Mouse (Mus musculus): ENCODE results near the gene Ptar1.

The Ptar1 gene

DNA sequence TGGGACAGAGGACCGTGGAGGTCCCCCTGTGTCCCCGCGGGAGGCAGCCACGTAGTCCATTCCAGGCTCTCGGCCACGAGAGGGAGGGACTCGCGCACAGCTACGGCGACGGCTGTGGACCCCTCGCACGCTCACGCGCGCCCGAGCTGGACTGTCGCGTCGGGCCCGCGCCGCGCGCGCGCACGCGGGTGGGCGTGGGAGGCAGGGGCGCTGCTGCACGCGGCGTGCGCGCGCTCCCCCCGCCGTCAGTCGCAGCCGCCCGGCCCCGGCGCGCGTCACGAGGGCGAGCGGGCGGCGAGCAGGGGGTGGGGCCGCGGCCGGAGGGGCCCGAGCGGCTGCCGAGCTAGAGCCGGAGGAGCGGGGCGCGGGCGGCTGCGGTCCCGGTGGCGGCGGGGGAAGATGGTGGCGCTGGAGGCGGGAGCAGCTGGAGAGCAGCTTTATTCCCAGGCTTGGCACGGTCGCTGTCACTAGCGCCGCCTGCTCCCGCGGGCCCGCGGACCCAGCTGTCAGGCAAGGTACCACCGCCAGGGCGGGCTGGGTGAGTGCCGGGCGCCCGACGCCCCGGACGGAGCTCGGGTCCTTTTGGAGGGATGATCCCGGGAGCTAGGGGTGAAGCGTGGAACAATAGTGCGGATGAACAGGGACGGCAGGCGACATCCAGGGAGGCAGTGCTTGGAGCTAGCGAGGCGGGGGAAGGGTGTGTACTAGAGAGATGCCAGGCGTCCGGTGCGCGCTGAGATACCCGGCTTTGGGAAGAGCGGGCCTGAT lies 71.5 kb downstream of the Ptar1 start, which contains the start of gene Apba1:
TSS of gene Apba1 (plus strand) at position 334 of the 768 bp plus-strand sequence.
- DNase-seq, result peak; percentile 79 to 84

DNA sequence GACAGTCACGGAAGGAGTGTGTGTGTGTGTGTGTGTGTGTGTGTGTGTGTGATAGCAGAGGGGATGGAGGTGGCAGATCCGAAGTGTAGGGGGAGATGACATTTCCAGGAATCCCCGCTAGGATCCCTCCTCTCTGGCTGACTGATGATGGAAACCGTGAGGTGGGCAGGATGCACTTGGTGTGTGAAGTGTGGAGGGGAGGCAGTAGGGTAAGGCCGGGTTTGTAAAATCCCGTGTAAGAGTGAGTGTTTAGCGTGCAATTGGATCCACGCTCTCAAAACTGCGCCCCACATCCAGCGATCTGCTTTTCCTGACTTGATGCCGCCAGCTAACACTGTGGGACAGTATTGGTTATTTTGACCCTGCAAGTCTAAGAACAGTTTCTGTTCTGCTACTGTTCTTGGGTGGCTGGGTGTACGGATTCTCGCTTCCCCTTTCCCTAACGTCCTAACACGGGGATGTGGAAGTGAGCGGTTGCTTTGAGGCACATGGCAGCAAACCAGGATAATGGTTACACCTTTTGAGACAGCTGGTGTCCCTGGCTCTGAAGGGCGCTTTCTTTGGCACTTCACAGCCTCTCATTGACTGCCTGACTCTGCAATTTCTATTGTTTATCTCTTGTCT lies 72.2 kb downstream of the Ptar1 start:
- peak; percentile 56 to 67 for DNase-seq

- no peak for DNase-seq
These were observed 76.1 kb downstream of the Ptar1 start for GRCm38 (mm10) chr19:23763371-23763770.

DNA sequence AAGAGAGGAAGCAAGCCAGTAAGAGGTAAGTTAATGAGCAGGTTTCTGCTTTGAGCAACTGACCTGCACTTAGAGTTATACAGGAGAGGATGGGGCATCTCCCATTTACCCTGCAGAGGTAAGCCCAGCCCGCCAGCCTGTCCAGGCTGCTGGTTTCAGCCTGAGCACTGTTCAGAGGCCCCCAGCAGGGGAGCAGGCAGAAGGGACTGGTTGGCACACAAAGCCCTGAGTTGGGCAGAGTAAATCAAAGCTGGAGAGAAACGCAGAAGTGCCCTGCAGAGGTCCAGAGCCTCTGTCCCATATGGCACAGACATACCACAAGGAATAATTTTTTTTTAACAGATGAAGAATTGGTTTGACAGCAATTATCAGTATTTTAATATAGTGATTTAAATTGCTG lies 76.8 kb downstream of the Ptar1 start:
- peak; percentile 69 to 80 for DNase-seq

DNA sequence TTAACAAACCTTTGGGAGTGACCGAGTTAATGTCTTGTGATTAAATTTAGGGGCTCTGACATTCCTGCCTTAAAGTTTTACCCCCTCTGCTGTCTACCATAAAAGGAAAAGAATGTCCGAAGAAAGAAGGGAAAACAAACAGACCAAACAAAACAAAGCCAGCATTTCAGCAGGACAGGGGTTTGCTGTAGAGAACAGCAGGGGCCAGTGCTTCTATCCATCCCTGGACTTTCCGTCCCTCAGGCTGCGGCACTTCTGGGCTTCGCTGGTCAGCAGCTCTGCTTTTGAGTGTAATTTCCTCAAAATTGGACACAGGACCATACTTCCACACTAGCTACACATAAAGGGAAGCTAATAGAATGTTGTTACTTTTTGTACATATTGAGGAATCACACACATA lies 81.6 kb downstream of the Ptar1 start:
- no peak for DNase-seq

DNA sequence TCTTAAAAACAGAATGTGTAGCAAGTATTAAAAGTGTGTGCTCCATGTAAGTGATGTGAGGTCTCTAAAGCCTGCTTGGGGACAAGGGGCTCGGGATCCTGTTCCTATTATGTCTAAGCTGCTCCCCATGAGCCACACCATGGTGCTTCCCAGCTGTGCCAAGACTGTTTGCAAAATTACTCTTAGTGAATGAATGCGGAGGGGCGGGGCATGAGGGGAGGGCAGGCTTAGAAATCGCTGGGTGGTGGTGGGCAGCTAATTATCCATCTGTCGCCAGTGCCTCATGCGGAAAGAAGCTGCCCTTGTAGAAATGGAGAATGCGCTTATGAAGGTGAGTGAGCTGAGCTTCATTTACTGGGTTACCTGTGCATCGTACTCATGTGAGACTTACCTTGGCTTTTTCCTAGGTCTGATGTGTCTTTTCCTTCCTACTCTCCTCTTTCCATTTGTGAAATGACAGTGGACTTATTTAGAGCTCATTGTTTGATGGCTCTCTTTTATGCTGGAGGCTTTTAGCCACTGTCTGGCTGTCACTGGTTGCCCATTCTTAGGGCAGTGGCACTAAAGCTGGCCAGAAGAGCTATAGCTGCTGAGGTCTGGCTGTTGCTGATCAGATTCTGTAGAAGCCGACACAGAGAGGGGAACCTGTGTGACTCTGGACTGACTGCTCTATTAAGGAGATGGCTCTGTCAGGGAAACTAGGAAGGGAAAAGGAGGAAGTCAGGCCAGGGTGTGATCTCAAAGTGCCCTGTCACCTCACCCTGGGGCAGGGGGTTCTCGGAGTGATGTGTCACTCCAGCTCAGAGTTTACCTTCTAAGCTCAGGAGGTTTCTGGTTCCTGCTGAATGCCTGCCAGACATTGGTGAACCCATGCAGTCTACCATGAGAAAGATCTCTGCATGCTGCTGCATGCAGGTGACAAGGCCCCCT lies 83.5 kb downstream of the Ptar1 start:
- no peak for DNase-seq

GRCm38 (mm10) chr19:23771971-23772370 lies 84.7 kb downstream of the Ptar1 start:
- no peak for DNase-seq

DNA sequence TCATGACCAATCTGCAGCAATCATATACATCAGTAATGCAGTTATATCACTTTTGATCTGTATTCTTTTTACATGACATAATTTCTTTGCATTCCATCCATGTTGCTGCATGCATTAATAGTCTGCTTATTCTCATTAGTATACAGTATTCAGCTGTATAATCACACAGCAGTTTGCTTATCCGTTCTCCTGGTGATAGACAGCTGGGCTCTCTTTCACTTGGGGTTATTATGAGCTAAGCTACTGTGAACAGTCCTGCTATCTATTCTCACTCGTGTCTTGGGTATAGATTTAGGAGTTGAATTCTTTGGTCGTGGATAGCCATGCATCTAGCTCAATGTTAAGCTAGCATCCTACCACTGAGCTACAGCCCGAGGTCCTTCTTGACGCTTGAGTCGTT lies 88.1 kb downstream of the Ptar1 start:
- no peak for DNase-seq

DNA sequence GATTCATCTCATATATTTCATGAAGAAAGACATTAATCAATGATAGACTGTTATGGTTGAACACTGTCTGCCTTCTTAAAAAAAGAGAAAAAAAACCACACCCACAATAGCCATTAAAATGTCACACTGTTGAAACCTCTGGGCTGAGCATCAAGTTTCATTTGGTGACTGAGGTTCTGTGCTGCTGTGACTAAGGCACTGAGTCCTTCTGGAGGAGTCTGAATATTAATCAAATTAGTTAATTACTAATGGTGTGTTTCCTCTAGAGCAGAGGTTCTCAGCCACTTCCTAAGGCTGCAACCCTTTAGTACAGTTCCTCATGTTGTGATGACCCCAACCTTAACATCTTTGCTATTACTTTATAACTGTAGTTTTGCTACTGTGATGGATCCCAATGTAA lies 91.9 kb downstream of the Ptar1 start:
- DNase-seq, result no peak

GRCm38 (mm10) chr19:23780105-23780504 lies 92.9 kb downstream of the Ptar1 start:
- DNase-seq, result no peak
